Mouse (Mus musculus) embryonic facial prominence, embryonic 11.5 days (tissue): Measurements from ENCODE around the gene Sspo. TPM values are rescaled to one million over a fixed set of nuclear protein-coding genes. Genes with fewer than 3 reads are reported as not detected.

Source experiments
- ATAC-seq: fragments of 200-750 bp; cut with Nextera tagmentation; replicated peaks from 2 replicates; pipeline ENCODE4 v1.8.0; 2017; ENCODE audit warnings: low read depth; ENCODE audit not compliant: insufficient number of reproducible peaks, low FRiP score, low TSS enrichment
- DNase-seq: peaks from one replicate; pipeline ENCODE4 v3.0.0-alpha.2; 2015; ENCODE audit warnings: low spot score
- H3K27ac ChIP-seq: fragments of 300-500 bp; sonication (generic); replicated peaks from 2 replicates; pipeline ENCODE4 v1.5.1; 2014; ENCODE audit warnings: mild to moderate bottlenecking, low read depth, low read length, control low read depth
- H3K27me3 ChIP-seq: fragments of 300-500 bp; sonication (generic); 2 replicates; pipeline ENCODE4 v1.6.1; 2014; ENCODE audit warnings: mild to moderate bottlenecking, low read length, moderate library complexity, mixed read lengths; ENCODE audit not compliant: control insufficient read depth, insufficient read depth
- H3K36me3 ChIP-seq: fragments of 300-500 bp; sonication (generic); replicated peaks from 2 replicates; pipeline ENCODE4 v1.6.1; 2014; ENCODE audit warnings: low read depth, mild to moderate bottlenecking, low read length, moderate library complexity, mixed read lengths; ENCODE audit not compliant: control insufficient read depth, insufficient read depth
- H3K4me1 ChIP-seq: fragments of 300-500 bp; sonication (generic); 2 replicates; pipeline ENCODE4 v1.6.1; 2014; ENCODE audit warnings: low read length, mixed read lengths; ENCODE audit not compliant: control insufficient read depth, insufficient read depth
- H3K4me2 ChIP-seq: fragments of 300-500 bp; sonication (generic); 2 replicates; pipeline ENCODE4 v1.6.1; 2014; ENCODE audit warnings: low read depth, mild to moderate bottlenecking, control low read depth, low read length, moderate library complexity
- H3K4me3 ChIP-seq: fragments of 300-500 bp; sonication (generic); 2 replicates; pipeline ENCODE4 v1.5.1; 2014; ENCODE audit warnings: low read depth, low read length, control low read depth
- H3K9ac ChIP-seq: fragments of 300-500 bp; sonication (generic); replicated peaks from 2 replicates; pipeline ENCODE4 v1.6.1; 2014; ENCODE audit warnings: mild to moderate bottlenecking, control low read depth, low read length
- H3K9me3 ChIP-seq: fragments of 300-500 bp; sonication (generic); replicated peaks from 2 replicates; pipeline ENCODE4 v1.6.1; 2016; ENCODE audit warnings: mild to moderate bottlenecking, low read length, inconsistent platforms, mixed read lengths; ENCODE audit not compliant: control insufficient read depth
- WGBS: fragments of 180-500 bp; shearing (Covaris S2); extraction: QIAGEN DNeasy Blood & Tissue Kit; methylation state at CpG from one replicate; pipeline ENCODE4 v1.1.7; 2014; 5-methylcytosine and 5-hydroxymethylcytosine counted together
- polyA plus RNA-seq: library from polyadenylated mRNA; unstranded; fragments of >200 nt; fragmentation: Nextera tagmentation; extraction: Ambion mirVana; gene quantifications from 2 replicates; pipeline ENCODE4 v1.2.1, GENCODE M21; 2014

The Sspo gene
- polyA plus RNA-seq, 1 experiment from 2014 or later: 0.36 TPM

GRCm38 (mm10) chr6:48539860-48540259 lies 91.8 kb downstream of the Sspo start:
- Histone ChIP-seq H3K27me3 (no peaks in the 10 kb centered on the region), H3K4me3 (no peak overlapping the region), H3K4me2 (no peak overlapping the region), H3K9ac (no peak overlapping the region), H3K4me1 (peaks cover 3% of the 10 kb centered on the region; the same call in 1 of the 2 replicates), H3K27ac (no peak overlapping the region), H3K36me3 (no peaks in the 10 kb centered on the region), H3K9me3 (no peaks in the 10 kb centered on the region)
- no peak for ATAC-seq
- DNase-seq: no peak
- 70% methylated on average over 5 of the region's 5 CpGs for WGBS

- Histone ChIP-seq H3K4me3 (no peak overlapping the region), H3K36me3 (no peaks in the 10 kb centered on the region), H3K4me1 (peaks cover 3% of the 10 kb centered on the region; the same call in 1 of the 2 replicates), H3K4me2 (no peak overlapping the region), H3K9ac (no peak overlapping the region), H3K9me3 (no peaks in the 10 kb centered on the region), H3K27ac (no peak overlapping the region), H3K27me3 (no peaks in the 10 kb centered on the region)
- WGBS: 64% methylated on average over 3 of the region's 3 CpGs
- ATAC-seq (no peak), DNase-seq (no peak)
Observed at GRCm38 (mm10) chr6:48540721-48541120, 92.7 kb downstream of the Sspo start.

GRCm38 (mm10) chr6:48541560-48542450 lies 93.8 kb downstream of the Sspo start:
- Histone ChIP-seq H3K27me3 (no peaks in the 10 kb centered on the region), H3K4me1 (peaks cover 3% of the 10 kb centered on the region; the same call in 1 of the 2 replicates), H3K36me3 (no peaks in the 10 kb centered on the region), H3K9ac (no peak overlapping the region; the same call in 1 of the 2 replicates), H3K9me3 (no peaks in the 10 kb centered on the region), H3K27ac (no peak overlapping the region; the same call in 1 of the 2 replicates), H3K4me3 (no peak overlapping the region), H3K4me2 (no peak overlapping the region)
- DNase-seq (peak; percentile 83), ATAC-seq (0 out of 2 replicates have a peak, but pooled peaks have one; percentile 9)
- 29% methylated on average over 7 of the region's 7 CpGs for WGBS

- WGBS: 88% methylated on average over 3 of the region's 3 CpGs
- no peaks in the 10 kb centered on the region for H3K36me3 ChIP-seq
- no peak overlapping the region; the same call in 1 of the 2 replicates for H3K27ac ChIP-seq
- no peaks in the 10 kb centered on the region for H3K9me3 ChIP-seq
- H3K4me1 ChIP-seq: peaks cover 3% of the 10 kb centered on the region; the same call in 1 of the 2 replicates
- ATAC-seq (no peak), DNase-seq (no peak)
- no peak overlapping the region for H3K9ac ChIP-seq
- H3K27me3 ChIP-seq: no peaks in the 10 kb centered on the region
- H3K4me2 ChIP-seq: no peak overlapping the region
- no peak overlapping the region for H3K4me3 ChIP-seq
Observed at GRCm38 (mm10) chr6:48542631-48543030, 94.6 kb downstream of the Sspo start.

GRCm38 (mm10) chr6:48545251-48545650 lies 97.2 kb downstream of the Sspo start:
- DNase-seq: no peak
- H3K4me3 ChIP-seq: no peak overlapping the region
- WGBS: 80% methylated on average over 5 of the region's 5 CpGs

GRCm38 (mm10) chr6:48546271-48546670 lies 98.2 kb downstream of the Sspo start:
- ATAC-seq: no peak
- H3K4me1 ChIP-seq: peaks cover 3% of the 10 kb centered on the region; the same call in 1 of the 2 replicates
- peak; percentile 51 for DNase-seq
- H3K27me3 ChIP-seq: no peaks in the 10 kb centered on the region
- no peak overlapping the region for H3K4me2 ChIP-seq
- H3K27ac ChIP-seq: no peak overlapping the region
- no peaks in the 10 kb centered on the region for H3K9me3 ChIP-seq
- no peaks in the 10 kb centered on the region for H3K36me3 ChIP-seq
- H3K4me3 ChIP-seq: no peak overlapping the region
- no peak overlapping the region for H3K9ac ChIP-seq
- 67% methylated on average over 1 of the region's 1 CpGs for WGBS

More at GRCm38 (mm10) chr6:48545251-48545650, 97.2 kb downstream of the Sspo start:
- Histone ChIP-seq H3K9me3 (no peaks in the 10 kb centered on the region), H3K4me1 (peaks cover 3% of the 10 kb centered on the region; the same call in 1 of the 2 replicates), H3K4me2 (no peak overlapping the region), H3K9ac (no peak overlapping the region), H3K27ac (no peak overlapping the region), H3K36me3 (no peaks in the 10 kb centered on the region), H3K27me3 (no peaks in the 10 kb centered on the region)
- no peak for ATAC-seq

- no peaks in the 10 kb centered on the region for H3K36me3 ChIP-seq
- no peak overlapping the region for H3K9ac ChIP-seq
- H3K9me3 ChIP-seq: no peaks in the 10 kb centered on the region
- H3K4me3 ChIP-seq: no peak overlapping the region
- DNase-seq (no peak), ATAC-seq (no peak)
- H3K27me3 ChIP-seq: no peaks in the 10 kb centered on the region
- H3K4me1 ChIP-seq: peaks cover 1% of the 10 kb centered on the region; the same call in 1 of the 2 replicates
- H3K27ac ChIP-seq: no peak overlapping the region
- H3K4me2 ChIP-seq: no peak overlapping the region
- WGBS: 54% methylated on average over 4 of the region's 4 CpGs
Observed at GRCm38 (mm10) chr6:48546858-48547257, 98.8 kb downstream of the Sspo start.

- Histone ChIP-seq H3K4me1 (no peaks in the 10 kb centered on the region), H3K9ac (no peak overlapping the region), H3K4me2 (no peak overlapping the region), H3K4me3 (no peak overlapping the region), H3K27me3 (no peaks in the 10 kb centered on the region), H3K9me3 (no peaks in the 10 kb centered on the region), H3K27ac (no peak overlapping the region), H3K36me3 (no peaks in the 10 kb centered on the region)
- WGBS: 89% methylated on average over 6 of the region's 6 CpGs
- ATAC-seq (no peak), DNase-seq (no peak)
Observed at GRCm38 (mm10) chr6:48548314-48548713, 100.3 kb downstream of the Sspo start.
